Mouse (Mus musculus) c-Kit-positive CD71-positive TER-119-positive erythroid progenitor cells, embryonic 14.5 days (primary cell): ENCODE measurements around the gene Zc3h12c.
A peak's percentile ranks its signal among the peaks of the same experiment; 100 is the strongest.
"Not testable (repeated sequence)": the region's sequence is repeated elsewhere in the genome, so short reads cannot be mapped to it uniquely, and the experiment has no call there.

Experiments
- DNase-seq: peaks from one replicate; pipeline ENCODE4 v3.0.0-alpha.2; 2013; ENCODE audit warnings: low spot score

Zc3h12c gene

DNA sequence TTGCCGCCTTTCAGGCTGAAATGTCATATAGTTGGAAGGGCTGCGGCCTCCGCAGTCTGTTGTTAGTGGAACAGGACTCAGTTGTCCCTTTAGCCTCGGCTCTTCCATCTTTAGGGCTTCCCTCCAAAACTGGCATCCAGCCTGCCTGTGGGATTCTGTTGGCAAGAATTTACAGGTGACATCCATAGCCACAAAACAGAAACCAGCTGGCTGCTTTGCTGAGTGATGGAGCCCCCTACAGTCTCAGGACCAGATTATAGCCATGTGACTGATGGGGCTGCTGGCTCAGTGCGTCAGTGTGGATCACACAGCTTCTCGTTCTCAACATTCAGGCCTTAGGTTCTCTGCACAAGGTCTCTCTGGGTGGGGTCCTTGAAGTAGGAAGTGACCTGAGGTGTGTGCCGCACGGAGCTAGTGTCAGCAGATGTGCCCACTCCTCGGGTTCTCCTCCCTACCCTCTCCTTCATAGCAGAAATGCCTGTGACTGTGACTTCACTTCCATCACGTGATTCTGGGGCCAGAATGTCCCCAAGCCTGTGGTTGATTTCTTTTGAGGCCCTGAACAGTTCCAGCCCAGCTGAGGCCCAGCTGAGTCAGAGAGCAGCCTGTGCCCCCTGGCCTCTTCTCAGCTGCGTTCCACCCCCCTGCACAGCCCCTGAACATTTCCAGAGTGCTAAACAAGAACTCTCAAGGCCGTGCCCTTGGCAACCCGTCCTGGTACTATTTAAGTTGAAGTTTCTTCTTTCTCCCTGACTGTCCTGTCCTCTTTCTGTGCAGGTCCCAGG lies 66.1 kb downstream of the Zc3h12c start:
- no peak for DNase-seq

DNA sequence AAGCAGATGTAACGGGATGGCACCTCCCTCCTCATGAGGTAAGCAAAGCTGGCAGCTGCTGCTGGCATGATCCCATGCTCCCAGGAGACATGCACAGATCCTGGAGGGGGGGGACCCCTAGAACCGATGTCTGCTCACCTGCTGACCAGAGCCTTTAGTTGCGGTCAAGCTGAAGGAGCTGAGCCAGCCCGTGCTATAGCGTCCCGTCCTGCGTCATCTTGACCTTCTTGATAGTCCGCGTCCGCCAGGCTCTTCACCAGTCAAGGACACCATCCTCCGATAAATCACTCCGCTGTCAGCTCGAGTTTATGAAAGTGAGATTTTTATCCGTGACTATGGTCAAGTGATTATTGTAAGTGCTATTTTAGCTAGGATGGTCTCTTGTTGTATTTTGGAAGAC lies 67.9 kb downstream of the Zc3h12c start:
- no peak for DNase-seq

DNA sequence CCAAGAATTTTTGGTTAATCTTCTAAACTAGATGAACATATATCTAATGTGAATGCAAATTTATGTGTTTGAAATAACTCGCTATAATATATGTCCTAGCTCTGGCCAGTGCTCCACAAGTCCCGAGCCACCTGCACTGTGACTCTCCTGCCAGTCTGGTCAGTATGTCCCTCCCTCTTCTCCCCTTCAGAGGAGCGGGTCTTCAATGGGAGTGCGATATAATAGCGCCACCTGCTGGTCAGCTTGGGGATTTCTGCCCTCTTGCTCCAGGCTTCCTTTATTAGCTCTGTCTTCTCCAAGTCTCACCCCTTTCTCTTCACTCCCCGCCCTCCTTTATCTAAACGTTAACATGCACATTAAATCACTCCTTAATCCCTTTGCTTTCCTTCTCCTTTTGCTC lies 69.8 kb downstream of the Zc3h12c start:
- DNase-seq = peak; percentile 67

DNA sequence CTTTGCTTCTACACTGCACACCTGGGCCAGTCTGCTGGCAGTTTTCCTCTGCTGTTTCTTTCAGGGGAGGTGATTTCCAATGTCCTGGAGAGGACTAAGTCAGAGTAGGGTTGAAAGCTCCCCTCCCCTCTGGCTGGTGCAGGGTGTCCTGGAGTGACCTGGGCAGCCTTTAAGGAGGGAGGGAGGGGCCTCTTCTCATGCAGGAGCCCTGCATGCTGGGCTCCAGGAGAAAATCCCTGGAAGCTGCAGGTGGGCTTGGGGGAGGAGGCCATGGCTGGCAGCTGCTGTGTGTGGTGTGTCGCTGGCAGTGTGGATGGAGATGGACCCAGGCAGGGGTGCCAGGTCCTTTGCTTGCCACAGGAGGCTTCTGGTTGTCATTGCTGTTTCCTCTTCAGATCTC lies 71.0 kb downstream of the Zc3h12c start:
- DNase-seq = no peak

DNA sequence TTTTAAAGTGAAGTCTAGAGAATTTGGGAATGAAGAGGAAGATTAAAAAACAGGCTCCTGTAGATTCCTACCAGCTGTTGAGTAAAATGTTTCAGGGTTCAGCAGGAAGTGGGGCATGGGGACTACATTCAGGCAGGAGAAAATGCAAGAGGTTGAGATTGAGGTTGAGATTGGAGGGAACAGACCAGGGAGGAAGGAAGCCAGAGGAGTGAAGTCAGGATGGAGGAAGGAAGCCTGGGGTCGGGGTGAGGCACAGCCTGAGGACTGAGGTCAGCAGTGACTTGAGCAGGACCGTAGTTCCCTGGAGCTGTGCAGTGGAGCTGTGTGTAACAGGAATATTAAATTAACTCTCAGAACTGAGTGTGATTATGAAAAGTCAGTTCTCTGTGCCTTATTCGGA lies 72.7 kb downstream of the Zc3h12c start:
- no peak for DNase-seq

DNA sequence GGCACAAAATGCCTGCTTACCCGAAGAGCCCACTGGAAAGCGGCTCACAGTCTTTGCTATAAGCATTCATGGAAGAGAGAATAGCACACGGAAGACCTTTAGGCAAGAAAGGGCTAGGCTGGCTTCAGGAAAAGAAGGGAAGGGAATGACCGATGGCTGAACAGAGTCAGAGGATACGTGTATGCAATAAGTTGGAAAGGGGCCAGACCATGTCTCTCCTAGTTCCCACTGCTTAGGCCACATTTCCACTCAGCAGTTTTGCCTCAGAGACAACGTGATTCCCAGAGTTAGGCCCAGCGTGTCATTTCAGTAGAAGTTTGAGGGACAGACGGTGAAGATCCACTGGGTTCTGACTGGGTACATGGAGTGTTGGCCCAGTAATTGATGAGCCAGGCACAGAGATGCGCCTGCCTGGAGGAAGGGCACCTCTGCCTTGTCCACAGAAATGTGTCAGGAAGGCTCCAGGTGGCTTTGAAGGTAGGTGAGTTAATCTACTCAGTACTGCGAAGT lies 73.8 kb downstream of the Zc3h12c start:
- DNase-seq = no peak

DNA sequence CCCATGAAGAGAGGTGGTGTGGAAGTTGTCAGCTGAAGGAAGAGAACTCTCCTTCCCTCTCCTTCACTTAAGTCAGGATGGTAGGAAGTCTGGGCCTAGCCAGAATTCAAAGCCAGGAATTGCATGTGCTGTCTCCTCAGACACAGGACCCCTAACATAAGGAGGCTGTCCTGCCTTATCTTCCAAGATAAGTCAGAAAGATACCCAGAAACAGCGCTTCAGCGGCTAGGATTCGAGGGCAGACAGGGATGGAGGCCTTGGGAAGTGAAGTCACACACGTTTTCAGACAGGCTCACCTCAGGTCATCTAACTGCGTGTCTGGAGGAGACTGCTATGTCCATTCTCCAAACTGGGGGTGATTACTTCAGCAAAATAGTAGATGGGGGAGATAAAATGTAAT lies 74.4 kb downstream of the Zc3h12c start:
- DNase-seq = no peak

DNA sequence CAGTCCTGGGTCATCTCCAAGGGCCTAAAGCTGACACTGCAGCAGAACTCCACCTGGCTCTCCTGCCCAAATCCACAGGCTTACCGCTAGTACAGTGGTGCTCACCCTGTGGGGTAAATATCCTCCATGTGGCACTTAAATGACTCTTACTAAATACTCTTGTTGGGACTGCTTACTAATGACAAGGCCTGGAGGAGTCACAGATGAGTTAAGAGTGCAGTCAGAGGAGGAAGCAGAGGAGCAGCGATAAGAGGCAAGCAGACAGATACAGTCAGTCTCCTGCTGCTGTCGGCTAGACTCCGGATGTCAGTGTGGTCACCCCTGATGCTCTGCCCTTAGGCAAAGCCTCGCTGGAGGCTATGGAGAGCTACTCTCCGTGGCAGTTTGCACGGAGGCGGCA lies 75.3 kb downstream of the Zc3h12c start:
- no peak for DNase-seq

DNA sequence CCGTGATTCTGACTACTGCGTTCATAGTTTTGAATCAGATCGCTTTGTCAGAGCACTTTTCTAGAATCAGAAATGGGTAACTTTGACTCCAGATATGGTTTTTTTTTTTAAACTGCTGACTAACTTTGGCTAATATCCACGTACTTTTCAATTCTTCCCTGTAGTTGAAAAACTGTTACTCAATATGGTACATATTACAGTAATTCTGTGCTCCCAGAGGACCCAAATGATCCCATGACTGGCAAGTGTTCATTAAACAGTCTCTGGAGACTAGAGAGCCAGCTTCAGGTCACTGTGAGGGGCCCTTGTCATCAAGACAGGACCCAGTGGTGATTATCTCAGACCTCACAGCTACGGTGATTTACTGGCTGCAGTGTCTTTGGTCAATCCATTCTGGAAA lies 76.1 kb downstream of the Zc3h12c start:
- DNase-seq = no peak

DNA sequence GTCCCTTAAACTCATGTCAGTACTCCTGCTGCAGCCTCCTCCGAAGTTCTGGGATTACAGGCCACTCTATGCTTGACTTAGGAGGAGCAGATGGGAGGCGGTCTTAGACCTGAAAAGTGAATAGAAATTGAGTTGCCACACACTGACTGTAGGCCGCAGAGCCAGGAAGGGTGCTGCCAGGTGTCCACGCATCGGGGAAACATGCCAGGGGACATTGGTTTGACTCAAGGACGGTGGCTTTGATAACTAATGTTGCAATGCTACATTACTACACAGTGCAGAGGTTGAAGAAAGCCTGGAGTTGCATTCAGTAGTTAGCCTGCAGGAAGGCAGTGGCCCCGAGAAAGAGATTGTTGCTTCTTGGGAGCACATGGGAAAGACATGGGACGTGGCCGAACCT lies 76.6 kb downstream of the Zc3h12c start:
- DNase-seq = no peak

DNA sequence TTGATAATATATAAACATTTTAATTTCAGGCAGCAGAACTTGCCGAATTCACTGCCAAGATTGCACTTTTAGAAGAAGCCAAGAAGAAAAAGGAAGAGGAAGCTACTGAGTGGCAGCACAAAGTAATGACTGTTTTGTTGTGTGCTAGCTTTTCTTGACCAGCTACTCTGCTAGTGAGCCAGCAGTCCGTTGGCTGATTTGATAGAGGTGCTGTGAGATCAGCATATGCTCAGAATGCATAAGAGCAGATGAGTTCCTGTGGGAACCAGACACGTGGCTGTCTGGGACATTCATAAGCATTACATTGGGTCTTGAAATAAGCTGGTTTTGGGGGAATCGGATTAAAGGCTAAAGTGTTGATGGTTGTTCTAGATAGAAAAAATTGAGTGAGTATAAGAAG lies 86.0 kb downstream of the Zc3h12c start:
- DNase-seq = no peak

DNA sequence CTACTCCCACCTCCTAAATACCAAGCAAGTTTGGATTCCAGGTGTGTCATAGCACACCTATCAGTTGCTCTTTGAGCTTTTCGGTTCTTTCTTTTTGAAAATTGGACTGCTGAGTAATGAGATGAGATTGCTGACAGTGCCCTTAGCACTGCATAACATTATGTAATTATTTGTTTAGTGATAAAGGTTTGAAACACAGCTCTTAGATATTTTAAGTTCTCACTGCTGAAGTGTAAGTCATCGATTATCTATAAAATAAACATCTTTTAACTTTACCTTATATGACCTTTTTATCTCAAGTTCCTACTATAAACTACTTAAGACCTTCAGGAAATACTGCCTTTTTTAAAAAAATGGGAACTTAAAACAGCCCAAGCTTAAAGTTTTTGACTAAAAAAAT lies 86.4 kb downstream of the Zc3h12c start:
- no peak for DNase-seq

DNA sequence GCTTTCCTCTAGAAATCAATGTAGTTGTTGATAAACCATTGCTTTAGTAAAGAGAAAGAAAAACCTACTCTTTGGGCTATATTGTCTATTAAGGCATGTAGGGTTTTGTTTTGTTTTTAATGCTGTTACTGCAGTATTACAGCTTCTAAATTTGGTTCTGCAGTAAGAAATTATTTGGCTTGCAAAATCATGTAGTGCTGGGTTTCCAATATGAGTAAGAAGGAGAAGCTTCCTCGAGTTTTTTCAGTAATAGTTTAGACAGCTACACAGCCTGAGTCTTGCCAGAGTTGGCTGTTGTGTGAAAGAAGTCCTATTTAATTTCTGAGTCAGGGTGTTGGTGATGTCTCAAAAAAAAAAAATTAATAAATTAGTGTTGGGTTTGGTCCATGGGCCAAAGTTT lies 90.7 kb downstream of the Zc3h12c start:
- DNase-seq = no peak

DNA sequence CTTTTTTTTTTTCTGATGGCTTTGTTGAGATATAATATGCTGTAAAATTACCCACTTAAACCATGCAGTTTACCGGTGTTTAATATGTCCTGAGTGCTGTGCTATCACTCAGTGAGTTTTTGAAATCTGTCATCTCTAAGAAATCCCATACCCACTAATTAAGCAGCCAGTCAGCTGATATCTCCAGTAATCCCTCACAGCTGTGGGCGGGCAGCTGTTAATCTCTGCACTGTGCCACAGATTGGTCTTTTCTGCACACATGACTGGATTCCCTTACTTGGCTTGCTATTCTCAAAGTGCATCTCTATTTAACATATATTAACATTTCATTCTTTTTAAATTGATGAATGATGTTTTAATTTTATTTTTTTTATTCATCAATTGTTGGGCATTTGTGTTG lies 92.3 kb downstream of the Zc3h12c start:
- DNase-seq = no peak

DNA sequence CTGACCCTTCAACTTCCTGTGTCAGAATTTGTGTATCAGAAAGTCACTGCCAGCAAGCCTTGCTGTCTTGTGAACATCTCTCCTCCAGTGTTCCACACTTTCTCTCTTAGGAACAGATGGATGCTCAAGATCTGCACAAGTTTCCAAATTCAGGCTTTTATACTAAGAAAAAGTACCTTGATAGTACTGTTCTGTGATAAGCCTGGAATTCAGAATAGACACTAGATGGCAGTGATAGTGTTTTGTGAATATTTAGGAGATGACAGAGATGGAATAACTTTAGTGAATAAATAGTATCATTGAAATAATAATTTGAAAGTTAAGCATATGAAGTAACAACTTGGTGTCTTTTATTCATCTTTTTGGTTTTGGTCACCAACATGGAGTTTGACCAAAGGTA lies 96.2 kb downstream of the Zc3h12c start:
- no peak for DNase-seq

DNA sequence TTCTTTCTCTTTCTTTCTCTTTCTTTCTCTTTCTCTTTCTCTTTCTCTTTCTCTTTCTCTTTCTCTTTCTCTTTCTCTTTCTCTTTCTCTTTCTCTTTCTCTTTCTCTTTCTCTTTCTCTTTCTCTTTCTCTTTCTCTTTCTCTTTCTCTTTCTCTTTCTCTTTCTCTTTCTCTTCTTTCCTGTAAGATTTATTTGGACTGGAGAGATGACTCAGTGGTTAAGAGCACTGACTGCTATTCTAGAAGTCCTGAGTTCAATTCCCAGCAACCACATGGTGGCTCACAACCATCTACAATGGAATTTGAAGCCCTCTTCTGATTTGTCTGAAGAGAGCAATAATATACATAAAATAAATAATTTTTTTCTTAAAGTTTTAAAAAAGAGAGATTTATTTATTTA lies 97.0 kb downstream of the Zc3h12c start:
- not testable (repeated sequence) for DNase-seq

DNA sequence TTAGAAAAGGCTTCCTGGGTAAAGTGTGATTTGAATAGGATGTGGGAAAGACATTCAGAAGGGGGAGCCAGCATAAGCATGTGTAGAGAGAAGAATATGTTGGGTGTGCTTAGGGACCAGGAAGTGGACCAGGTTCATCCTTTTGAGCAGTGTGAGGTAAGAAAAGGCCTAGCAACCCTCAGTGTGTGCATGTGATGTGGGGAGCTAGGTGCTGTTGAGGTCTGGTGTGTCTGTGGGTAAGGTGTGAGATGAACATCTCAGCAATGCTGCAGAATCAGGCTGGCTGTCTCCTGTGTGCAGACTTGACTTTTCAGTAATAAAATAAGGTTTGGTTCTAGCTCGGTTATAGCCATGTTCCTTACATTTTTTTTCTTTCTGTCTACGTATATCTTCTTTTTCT lies 98.3 kb downstream of the Zc3h12c start:
- no peak for DNase-seq
